Mouse (Mus musculus) mouse trophoblast stem cell (cell line): ENCODE measurements around the gene Kncn.

Experiments
- in situ Hi-C, 2 experiments: fragments of 300-500 bp; cut with MseI, MboI; formaldehyde crosslinking; loops; 2 replicates in 1 of 2; 3 replicates in 1 of 2; pipeline ENCODE4 v1.15.1; 2025

The Kncn gene

GRCm38 (mm10) chr4:115884022-115884421, at the start of gene Kncn:
Kncn (plus strand) TSS chr4:115884400.
- in situ Hi-C loops: no loop called here

DNA sequence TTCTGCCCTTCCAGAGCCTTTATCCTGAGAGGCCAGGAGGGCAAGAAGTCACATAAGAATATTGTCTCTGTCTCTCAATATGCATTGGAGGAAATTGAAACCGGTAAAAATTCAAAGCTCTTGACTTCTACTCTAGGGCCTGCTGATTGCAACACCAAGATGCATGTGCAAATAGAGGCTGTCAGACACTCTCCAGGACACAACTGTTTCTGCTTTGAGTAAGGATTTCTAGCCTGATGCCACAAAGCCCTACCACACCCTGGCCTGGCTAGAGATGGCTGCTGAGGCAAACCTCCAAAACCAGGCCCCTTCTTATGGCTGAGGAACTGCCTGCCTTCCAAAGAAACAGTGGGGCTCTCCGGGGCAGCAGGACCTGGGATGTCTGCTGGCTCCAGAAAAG, 48.6 kb upstream of the Kncn start:
- in situ Hi-C loops: no loop called here

DNA sequence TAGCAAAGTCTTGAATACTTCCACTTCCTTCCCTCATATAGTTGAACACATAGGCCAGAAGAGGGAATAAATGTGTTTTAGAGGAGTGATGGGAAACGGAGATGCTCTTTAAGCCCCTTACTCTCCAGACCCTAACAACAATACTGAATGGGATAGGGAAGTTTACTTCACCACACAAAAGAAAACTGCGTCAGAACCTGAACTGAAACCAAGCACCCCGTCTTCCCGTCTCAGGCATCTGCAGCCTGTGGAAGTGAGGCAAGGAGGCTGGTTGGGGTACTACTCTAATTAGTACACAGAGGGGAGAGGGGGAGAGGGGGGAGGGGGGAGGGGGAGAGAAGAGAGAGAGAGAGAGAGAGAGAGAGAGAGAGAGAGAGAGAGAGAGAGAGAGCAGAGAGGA, 46.0 kb upstream of the Kncn start:
- in situ Hi-C loops: no loop called here

GRCm38 (mm10) chr4:115838696-115839641, 45.2 kb upstream of the Kncn start, which contains the start of gene Mknk1:
Mknk1 (plus strand) TSS chr4:115839198.
- in situ Hi-C loops: no loop called here

GRCm38 (mm10) chr4:115839956-115840355, 44.2 kb upstream of the Kncn start:
- in situ Hi-C loops: no loop called here

GRCm38 (mm10) chr4:115840842-115841241, 43.4 kb upstream of the Kncn start:
- in situ Hi-C loops: no loop called here

GRCm38 (mm10) chr4:115846656-115847055, 37.5 kb upstream of the Kncn start:
- in situ Hi-C loops: no loop called here

DNA sequence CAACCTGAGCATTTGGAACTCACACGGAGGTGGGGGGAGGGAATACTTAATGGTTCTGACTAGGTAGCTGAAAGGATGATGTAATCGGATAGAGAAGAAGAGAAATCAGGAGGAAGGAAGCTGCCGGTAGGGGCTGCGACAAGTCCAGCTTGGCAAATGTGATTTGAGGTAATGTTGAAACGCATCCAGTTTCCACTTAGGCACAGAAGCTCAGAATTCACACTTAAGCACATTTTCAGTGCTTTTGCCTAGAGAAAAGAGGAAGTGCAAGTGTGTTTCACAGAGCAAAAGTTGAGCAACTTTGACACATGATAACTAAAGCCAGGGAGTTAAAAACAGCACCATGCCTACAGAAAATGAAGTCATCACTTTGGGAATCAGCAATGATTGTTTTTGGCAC, 36.8 kb upstream of the Kncn start:
- in situ Hi-C loops: no loop called here

GRCm38 (mm10) chr4:115848083-115848482, 36.1 kb upstream of the Kncn start:
- in situ Hi-C loops: no loop called here

- in situ Hi-C loops: no loop called here
Observed at GRCm38 (mm10) chr4:115848990-115849677, 35.1 kb upstream of the Kncn start.

GRCm38 (mm10) chr4:115850111-115850510, 34.1 kb upstream of the Kncn start:
- in situ Hi-C loops: no loop called here

DNA sequence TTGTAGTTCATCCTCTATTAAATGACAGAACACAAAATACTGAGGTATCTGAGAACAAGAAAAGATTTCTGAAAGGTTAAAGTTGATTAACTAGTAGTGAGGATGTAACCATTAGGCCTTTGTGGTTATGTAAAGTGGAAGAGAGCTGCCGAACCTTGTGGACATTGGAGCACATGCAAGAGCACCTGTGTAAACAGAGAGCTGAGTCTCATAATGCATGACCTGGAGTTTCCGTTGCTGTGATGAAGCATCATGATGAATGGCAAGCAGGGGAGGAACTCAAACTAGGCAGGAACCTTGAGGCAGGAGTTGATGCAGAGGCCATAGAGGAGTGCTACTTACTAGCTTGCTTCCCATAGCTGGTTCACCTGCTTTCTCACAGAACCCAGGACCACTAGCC, 33.6 kb upstream of the Kncn start:
- in situ Hi-C loops: no loop called here

DNA sequence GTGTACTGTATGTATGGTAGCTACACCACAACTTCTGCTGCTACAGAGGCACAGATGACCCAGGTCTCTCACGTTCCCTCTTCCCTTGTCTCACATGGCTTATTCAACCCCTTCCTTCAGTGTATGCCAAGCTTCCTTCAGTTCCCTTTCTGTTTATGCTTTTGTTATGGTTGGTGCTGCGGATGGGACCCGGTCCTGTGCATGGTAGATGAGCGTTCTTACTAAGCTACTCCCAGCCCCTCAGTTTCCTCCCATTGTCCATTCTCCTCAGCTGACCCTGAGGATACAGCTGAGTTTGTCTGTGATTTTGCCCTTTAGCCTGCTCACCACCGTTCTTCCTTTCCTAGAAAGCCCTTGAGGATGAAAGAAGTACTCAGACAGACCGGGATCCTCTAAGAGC, 32.6 kb upstream of the Kncn start:
- in situ Hi-C loops: no loop called here

DNA sequence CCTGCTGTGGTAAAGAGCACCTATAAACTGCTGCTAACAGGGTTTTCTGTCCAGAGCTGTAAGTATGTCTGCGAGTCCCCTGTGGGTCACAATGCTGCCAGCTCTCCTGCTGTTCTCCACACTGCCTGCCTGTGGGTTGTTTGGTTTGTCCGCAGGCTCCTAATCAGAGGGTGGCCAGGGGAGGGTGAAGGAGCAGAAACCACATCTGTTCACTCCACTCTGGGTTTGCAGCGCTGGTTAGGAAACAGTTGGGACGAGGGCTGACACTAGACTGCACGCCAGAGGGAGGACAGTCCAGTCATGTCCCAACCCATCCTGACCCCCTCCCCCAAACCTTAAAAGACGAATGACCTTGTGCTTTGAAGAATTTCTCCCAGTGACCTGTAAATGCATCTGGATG, 29.1 kb upstream of the Kncn start:
- in situ Hi-C loops: no loop called here

- in situ Hi-C loops: no loop called here
Observed at GRCm38 (mm10) chr4:115855609-115856008, 28.6 kb upstream of the Kncn start.

- in situ Hi-C loops: no loop called here
Observed at GRCm38 (mm10) chr4:115856282-115856681, 27.9 kb upstream of the Kncn start.

DNA sequence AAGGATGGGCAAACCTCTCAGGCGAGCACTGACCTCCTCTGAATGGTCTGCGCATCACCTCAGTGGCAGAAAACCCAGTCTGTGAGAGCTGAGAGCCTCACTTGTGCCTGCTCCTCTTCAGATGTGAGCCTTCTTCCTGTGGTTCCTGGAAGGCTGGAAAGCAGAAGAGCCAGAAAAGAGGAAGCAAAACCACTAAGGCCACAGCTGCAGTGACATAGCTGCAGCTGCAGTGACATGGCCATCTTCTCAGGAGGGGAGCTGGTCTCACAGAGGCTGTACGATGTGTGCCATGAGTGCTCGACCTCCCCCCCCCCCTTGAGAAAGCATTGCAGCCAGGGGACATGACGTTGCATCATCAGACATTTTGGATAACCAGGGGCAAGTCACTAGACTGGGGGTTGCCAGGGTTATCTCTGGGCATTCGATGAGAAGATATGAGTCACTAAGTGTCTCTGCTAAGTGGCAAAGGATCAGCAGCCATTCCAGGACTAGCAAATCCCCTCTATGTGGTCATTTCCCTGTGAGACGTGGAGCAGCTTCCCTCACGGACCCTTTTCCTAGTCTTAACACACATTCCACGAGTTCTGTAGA, 26.8 kb upstream of the Kncn start:
- in situ Hi-C loops: no loop called here

DNA sequence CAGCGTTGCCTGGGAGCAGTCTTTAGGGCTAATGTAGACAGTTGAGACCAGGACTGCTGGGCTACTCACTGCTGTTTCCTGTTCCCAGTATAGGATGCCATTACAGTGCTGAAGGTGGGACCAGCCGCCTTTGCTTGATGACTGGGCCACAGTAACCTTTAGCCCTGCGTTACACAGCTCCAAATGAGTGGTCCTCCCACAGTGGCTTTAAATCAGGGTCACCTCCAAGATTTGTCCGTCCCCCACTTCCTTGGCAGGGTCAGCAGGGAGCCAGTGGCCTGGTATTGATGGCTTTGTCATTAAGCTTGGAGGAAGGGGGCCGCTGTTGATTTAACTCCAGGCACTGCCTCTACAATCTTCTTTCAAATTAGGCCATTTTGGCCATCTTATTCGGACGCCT, 20.8 kb upstream of the Kncn start:
- in situ Hi-C loops: no loop called here

DNA sequence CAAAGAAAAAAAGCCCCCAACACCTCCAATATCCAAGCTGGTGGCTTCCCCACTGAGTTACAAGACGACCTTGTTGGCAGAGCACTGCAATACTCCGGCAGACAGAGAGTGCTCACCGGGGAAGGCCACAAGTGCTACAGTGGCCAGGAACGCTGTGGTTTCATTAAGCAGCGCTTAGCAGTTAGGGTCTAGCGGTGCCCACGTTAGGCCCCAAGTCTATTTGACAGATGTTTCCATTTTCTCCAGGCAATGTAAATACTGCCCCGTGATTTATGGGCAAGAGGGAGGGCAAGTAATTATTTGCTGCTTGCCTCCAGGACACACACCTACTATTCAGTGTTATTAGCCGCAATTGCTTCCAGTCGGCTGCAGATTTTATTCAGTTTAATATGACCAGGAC, 20.3 kb upstream of the Kncn start:
- in situ Hi-C loops: no loop called here

DNA sequence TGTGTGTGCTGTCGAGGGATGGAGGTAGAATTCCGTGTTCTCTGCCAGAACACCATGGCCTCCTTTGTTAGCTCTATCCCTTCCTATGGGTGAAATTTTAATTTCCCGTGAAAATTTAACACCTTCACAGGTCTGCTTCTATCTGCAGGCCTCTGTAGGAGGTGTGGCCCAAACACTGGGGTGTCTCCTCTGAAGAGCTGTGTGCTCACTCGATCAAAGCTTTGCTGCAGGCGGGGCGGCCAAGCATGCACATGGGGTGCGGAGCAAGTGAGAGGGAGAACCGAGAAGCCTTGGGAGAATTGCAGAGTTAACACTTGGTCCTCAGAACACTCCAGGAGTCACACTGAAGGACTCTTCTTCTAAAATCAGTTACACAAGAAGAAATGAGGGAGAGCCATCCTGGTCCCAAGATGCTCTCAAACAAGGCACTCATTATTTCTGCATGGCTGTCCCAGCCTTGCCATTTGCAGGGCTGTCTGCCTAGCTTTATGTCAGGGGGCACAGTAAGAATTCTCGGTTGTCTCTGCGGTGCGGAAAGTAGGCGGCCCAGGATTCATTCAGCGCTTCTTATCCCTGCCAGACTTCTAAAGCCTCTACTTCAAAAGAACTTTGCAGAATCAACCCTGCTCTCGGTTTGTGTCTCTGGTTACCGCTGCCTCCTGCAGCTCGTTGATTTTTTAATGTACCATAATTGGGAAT, 14.5 kb upstream of the Kncn start:
- in situ Hi-C loops: no loop called here

GRCm38 (mm10) chr4:115873231-115873630, 11.0 kb upstream of the Kncn start:
- in situ Hi-C loops: no loop called here

DNA sequence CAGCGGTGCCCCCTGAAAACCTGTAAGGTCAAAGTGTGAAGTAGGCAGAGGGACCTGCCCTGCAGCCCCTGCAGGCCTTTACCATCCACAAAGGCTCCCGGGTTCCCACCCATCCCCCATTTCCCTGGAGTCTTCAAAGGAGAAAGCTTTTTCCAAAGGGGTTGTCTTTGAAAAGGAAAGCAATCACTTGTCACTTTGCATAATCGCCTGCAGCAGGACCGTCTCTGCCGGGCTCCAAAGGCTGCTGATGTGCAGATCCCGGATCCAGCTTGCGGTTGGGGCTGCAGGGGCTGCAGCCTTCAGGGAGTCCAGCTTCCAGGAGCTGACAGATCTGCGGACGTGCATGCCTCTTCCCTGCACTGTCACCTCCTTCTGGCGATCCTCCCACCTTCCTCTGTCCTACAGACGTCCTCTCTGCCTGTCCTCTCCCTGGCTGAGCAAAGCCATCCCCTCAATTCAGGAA, 6.0 kb upstream of the Kncn start:
- in situ Hi-C loops: no loop called here
